Mouse (Mus musculus) G1E (cell line): ENCODE measurements around the gene App.

Source experiments
- CTCF ChIP-seq: IDR thresholded peaks from 2 replicates; pipeline ENCODE4 v1.5.1; 2012; ENCODE audit warnings: low read depth, low read length, inconsistent platforms, mixed read lengths
- GATA1 ChIP-seq: IDR thresholded peaks from 2 replicates; pipeline ENCODE4 v1.6.1; 2012; ENCODE audit warnings: borderline replicate concordance, low read length, inconsistent platforms, mixed read lengths
- GATA2 ChIP-seq: IDR thresholded peaks from 2 replicates; pipeline ENCODE4 v1.6.1; 2012; ENCODE audit warnings: low read depth, low read length, inconsistent platforms, borderline replicate concordance
- POLR2AphosphoS5 ChIP-seq: IDR thresholded peaks from 2 replicates; pipeline ENCODE4 v1.6.1; 2012; ENCODE audit warnings: low read depth, low read length, inconsistent platforms; ENCODE audit not compliant: insufficient replicate concordance
- TAL1 ChIP-seq: conservative IDR thresholded peaks from 2 replicates; pipeline ENCODE4 v1.6.1; 2012; ENCODE audit warnings: low read depth, low read length, inconsistent platforms, mixed read lengths

- TF ChIP-seq CTCF: no peak
- TF ChIP-seq GATA1: no peak
- no peak for TF ChIP-seq TAL1
- TF ChIP-seq POLR2AphosphoS5: no peak
- no peak for TF ChIP-seq GATA2
Measured at GRCm38 (mm10) chr16:85173373-85174081, at the start of gene App.
